Mouse (Mus musculus): ENCODE data around the gene Map6.
A peak's percentile ranks its signal among the peaks of the same experiment; 100 is the strongest.

Map6 gene

DNA sequence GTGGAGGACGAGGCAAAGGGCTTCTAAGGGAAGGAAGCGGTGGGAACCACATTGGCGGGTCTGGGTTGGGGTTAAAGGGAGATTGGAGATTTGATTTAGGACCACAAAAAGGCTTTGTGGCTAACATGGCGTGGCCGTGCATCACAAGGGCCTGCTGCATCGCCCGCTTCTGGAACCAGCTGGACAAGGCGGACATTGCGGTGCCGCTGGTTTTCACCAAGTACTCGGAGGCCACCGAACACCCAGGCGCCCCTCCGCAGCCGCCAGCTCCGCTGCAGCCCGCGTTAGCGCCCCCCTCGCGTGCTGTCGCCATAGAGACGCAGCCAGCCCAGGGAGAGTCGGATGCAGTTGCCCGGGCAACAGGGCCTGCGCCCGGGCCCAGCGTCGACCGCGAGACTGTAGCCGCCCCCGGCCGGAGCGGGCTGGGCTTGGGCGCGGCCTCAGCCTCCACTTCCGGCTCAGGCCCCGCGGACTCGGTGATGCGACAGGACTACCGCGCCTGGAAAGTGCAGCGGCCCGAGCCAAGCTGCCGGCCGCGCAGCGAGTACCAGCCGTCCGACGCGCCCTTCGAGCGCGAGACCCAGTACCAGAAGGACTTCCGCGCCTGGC is 754 bp downstream of the Map6 start:
- DNase-seq, result peak; percentile 84

DNA sequence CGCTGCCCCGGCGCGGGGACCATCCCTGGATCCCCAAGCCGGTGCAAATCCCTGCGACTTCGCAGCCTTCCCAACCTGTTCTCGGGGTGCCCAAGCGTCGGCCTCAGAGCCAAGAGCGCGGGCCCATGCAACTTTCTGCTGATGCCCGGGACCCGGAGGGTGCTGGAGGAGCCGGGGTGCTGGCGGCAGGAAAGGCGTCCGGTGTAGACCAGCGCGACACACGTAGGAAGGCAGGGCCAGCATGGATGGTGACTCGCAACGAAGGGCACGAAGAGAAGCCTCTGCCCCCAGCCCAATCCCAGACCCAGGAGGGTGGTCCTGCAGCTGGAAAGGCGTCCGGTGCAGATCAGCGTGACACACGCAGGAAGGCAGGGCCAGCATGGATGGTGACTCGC is 1.3 kb downstream of the Map6 start:
- no peak for DNase-seq

DNA sequence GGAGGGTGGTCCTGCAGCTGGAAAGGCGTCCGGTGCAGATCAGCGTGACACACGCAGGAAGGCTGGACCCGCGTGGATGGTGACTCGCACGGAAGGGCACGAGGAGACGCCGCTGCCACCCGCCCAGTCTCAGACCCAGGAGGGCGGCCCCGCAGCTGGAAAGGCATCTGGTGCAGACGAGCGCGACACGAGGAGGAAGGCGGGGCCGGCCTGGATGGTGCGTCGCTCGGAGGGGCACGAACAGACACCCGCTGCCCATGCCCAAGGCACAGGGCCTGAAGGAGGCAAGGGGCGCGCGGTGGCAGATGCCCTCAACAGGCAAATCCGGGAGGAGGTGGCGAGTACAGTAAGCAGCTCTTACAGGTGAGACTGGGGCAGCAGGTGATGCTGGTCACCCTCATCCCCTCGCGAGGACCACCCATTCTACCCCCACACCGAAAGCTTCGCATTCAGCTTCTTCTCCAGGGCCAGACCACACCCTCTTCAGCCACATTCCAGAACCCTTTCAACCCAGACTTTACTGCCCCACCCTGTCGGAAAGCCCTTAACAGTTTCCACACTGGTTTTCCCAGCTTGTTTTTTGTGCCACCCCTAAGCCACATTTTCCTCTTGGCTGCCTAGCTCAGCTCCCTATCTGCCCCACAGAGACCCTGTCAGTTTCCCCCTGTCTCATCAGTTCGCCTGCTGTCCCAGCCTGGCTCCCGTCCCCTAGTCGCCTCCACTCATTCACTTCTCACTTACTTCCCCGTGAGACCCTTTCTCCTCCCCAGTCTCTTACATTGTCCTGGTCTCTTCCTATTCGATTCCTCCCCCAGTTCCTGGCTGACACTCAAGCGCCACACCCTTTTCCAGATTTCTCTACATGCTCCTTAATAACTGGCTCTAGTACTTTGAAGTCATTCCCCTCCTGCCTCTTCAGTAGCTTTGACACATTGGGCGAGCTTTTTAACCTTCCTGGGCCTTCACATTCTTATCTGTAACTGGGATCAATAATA is 2.0 kb downstream of the Map6 start:
- peak; percentile 31 for DNase-seq

DNA sequence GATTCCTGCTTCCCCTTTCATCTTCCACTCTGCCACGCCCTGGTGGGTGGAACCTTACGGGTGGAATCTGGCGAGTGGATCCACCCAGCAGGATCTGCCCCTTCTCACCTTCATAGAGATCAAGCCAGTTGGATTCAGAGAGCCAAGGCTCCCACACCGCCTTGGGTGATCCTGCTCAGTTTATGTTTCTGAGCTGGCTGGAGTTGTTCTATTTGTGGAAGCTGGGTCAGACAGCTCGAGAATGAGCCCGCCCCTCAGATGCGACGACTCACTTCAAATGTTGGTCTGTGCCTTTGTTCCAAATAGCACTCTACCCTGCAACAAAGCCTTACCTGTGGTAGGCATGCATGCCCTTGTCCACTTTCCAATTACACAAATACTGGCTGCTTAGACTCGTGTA is 4.4 kb downstream of the Map6 start:
- no peak for DNase-seq

GRCm38 (mm10) chr7:99275131-99275530 is 7.9 kb downstream of the Map6 start:
- DNase-seq, result no peak

GRCm38 (mm10) chr7:99276679-99277078 is 9.4 kb downstream of the Map6 start:
- DNase-seq, result no peak

DNA sequence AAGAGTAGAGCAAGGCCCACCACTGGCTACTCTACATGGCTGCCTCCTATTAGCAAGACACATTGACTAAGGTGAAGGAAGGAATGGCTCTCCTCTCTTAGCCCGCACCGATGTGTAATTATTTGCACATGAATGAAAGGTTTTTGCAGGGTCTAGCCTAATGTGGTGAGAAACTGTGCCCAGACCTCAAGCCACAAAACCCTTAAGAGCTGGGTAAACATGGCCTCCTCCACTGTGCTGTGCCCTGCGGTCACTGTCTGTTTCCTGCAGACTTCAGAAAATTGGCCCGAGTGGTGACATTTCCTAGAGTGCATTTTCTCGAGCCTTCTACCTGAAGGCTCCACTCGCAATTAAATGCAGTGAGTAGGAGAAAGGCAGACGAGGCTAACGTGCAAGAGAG is 11.1 kb downstream of the Map6 start:
- DNase-seq, result no peak

- DNase-seq, result no peak
These were observed 12.3 kb downstream of the Map6 start for GRCm38 (mm10) chr7:99279586-99279985.

DNA sequence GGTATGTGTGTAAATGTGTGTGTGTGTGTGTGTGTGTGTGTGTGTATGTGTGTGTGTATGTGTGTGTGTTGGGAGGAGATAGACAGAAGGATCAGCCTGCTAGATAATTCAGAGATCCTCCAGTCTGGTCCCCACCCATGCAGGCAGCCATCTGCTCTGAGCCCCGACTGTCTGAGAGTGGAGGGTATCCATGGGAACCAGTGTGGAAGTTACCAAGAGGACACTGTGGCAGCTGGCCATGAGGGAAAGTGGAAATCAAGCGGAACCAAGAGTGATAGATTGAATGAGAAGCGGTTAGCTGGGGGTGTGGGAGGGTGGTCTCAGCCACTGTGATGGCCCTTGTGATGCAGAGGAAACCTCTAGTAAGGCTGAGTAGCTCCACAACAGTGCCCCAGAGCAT is 20.0 kb downstream of the Map6 start:
- DNase-seq, result peak; percentile 73

GRCm38 (mm10) chr7:99290008-99290407 is 22.8 kb downstream of the Map6 start:
- DNase-seq, result no peak

DNA sequence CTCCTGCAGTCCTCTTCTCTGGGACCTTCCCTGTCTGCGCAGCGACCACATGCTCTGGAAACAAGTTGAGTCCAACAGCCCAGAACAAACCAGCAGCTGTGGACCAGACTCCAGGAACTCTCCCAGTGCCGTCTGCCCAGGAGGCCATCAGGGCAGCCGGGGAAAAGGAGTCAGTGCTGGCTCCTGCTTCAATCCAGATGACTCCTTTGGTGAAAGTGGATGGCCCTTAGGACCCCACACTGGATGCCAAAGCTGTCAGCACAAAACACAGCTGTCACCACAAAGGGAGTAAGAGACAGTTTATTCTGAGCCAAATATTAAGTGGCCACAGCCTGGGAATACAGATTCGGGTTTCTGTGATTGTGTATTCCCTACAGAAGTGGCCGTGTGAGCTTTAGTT is 23.7 kb downstream of the Map6 start:
- DNase-seq, result no peak

DNA sequence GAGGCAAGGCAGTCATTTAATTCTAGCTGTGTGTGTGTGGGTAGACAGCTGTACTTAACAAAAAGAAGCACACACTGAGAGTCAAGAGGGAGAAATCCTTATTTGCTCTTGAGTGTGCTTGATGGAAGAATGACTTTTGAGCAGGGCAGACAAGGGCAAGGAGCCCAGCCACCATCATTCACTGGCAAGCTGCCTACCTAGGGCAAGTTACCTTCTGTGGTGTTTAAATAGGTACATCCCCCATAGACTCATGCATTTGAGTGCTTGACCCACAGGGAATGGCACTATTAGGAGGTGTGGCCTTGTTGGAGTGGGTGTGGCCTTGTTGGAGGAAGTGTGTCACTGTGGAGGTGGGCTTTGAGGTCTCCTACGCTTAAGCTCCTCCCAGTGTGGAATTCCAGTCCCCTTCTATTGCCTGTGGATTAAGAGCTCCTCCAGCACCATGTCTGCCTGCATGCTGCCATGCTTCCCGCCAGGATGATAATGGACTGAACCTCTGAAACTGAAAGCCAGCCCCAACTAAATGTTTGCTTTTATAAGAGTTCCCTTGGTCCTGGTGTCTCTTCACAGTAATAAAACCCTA is 27.0 kb downstream of the Map6 start:
- no peak for DNase-seq

GRCm38 (mm10) chr7:99295104-99295503 is 27.9 kb downstream of the Map6 start:
- no peak for DNase-seq

GRCm38 (mm10) chr7:99300650-99301175 is 33.5 kb downstream of the Map6 start:
- DNase-seq, result no peak

DNA sequence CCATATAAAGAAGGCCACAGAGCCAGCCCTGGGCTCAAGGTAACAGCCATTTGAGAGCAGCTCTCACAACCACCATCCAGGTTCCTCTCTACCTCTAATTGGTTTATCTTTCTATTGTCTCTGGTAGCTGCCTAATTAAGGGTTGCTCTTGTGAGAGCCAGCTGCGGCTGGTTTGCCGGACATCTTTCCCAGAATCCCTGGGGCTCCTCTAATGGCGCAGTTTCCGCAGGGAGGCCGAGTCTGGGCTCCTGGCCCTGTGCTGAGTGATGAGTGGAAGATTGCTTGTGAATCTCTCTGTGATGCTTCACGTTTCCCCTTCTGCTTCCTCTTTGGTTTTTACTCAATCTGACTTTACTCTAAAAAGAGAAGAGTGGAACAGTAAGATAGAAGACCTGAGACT is 36.8 kb downstream of the Map6 start:
- no peak for DNase-seq

GRCm38 (mm10) chr7:99304949-99305372 is 37.7 kb downstream of the Map6 start:
- DNase-seq, result peak; percentile 56

DNA sequence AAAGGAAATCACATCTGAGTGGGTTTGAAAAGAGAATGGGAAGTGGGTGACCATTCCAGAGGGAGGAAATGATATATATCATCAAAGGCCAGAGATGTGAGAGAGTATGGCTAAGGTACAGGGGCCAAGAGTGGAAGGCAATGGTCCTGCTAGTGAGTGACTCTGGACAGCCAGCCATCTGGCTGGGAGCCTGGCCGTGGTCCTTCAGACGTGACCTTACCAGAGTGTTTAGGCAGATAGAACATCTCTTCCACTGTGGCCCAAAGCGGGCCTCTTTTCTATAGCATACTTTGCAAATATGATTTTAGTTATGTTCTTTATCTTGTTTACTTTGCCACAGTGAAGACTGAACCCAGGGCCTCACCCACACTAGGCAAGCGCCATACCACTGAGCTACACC is 38.4 kb downstream of the Map6 start:
- no peak for DNase-seq

- no peak for DNase-seq
These were observed 39.4 kb downstream of the Map6 start for GRCm38 (mm10) chr7:99306640-99307039.

DNA sequence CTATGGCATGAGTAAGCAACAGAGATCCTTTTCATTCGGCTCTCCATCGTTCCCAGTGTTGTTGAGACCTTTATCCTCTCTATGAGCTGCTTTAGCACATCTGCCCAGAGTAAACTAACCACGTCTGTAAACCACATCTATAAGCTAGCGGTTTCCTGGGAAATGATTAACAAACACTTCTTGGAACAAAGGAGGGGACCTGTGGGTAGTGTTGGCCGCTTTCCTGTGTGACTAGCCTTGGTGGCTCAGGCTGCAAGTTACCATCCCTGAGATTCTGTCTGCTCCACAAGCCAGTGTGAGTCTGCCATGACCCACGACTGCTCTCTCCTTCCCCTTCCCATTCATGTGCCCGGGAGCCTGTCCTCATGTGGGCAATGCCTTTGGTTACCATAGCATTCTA is 44.2 kb downstream of the Map6 start:
- no peak for DNase-seq

DNA sequence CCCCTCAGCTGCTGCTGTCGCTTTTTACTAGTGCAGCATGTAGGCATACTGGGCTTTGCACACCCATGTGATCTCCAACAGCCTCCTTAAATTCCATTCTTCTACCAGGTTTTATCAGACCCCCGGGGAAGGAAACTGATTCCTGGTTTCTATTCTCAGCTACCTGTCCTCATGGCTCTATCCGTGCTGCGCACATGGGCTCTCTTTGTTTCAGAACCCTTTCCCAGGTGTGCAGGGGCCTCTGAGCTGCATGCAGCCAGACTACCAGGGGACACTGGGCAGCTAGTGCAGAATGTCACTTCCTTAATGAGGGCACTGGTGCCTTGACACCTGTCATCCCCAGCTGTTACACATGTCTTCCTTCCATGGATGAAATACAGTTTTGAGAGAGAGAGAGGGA is 44.8 kb downstream of the Map6 start:
- no peak for DNase-seq

DNA sequence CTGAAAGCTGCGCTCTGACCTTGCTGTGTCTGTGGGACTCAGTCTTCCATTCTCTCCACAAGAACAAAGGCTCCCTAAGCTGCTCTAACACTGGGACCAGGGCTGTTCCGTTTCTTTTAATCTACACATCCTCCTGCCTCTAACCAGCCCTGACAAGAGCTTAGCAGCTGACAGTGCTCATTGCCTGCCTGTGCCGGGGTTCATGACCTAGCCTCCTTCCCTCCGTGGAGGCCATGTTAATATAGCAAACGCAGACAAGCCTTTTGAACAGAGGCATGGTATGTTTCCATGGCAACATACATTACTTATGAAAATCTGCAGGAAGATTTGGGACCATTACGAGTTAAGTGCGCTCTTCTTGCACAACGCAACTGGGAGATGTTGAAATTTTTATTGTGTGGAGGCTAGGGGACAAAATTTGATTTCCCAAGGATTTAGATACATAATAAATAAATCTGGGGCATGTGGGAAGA is 45.5 kb downstream of the Map6 start:
- no peak for DNase-seq

- no peak for DNase-seq
These were observed 46.0 kb downstream of the Map6 start for GRCm38 (mm10) chr7:99313253-99313652.

GRCm38 (mm10) chr7:99314565-99314964 is 47.3 kb downstream of the Map6 start:
- DNase-seq, result no peak

- no peak for DNase-seq
These were observed 49.0 kb downstream of the Map6 start for GRCm38 (mm10) chr7:99316207-99316606.

All from right cerebral cortex, postnatal 14 days (tissue).